Mouse (Mus musculus) ES-E14 (cell line): Measurements from ENCODE around the gene Osbpl10.

Experiments used
- HCFC1 ChIP-seq: IDR thresholded peaks from 2 replicates; pipeline ENCODE4 v1.6.1; 2012; ENCODE audit warnings: low read length, inconsistent platforms, borderline replicate concordance; ENCODE audit not compliant: insufficient read depth
- MAFK ChIP-seq: IDR thresholded peaks from 2 replicates; pipeline ENCODE4 v1.6.1; 2014; ENCODE audit warnings: mild to moderate bottlenecking, low read depth, low read length, inconsistent platforms; ENCODE audit not compliant: insufficient read depth
- ZNF384 ChIP-seq: IDR thresholded peaks from 2 replicates; pipeline ENCODE4 v1.6.1; 2012; ENCODE audit warnings: low read depth, low read length, inconsistent platforms

DNA sequence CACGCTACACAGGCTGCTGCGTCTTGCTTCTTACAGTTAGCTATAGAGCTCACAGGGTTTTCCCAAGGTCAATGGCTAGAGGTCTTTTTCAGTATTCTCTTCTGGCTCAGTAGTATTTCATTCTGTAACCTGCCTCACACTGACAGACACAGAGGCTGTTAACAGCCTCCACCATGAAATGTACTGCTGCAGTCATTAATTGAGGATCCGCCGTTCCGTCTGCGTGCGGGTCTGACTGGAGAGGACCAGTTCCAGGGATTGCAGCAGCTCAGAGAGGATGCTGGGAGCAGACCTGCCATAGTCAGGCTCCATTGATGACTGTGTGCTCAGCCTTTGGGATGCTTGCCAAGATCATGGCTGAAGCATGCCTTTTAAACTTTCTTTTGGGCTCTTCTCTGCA lies 129.1 kb downstream of the Osbpl10 start:
- TF ChIP-seq MAFK (no peak), HCFC1 (no peak), ZNF384 (no peak)
